Mouse (Mus musculus) hindbrain, embryonic 16.5 days (tissue): ENCODE measurements at regions not wholly inside any gene's neighbourhood (a gene's known extent, or its start where the extent isn't known, plus 50 kb on each side); places are given as distances from the start of the nearest gene placed in this dataset.

Source experiments
- ATAC-seq: fragments of 200-750 bp; cut with Nextera tagmentation; 2 replicates; pipeline ENCODE4 v1.8.0; 2017; ENCODE audit warnings: moderate TSS enrichment, moderate library complexity
- H3K27ac ChIP-seq: fragments of 300-500 bp; sonication (generic); 2 replicates; pipeline ENCODE4 v1.5.1; 2014; ENCODE audit warnings: low read depth, mild to moderate bottlenecking, control low read depth, low read length, moderate library complexity
- H3K27me3 ChIP-seq: fragments of 300-500 bp; sonication (generic); replicated peaks from 2 replicates; pipeline ENCODE4 v1.6.1; 2014; ENCODE audit warnings: low read length; ENCODE audit not compliant: control insufficient read depth, insufficient read depth
- H3K36me3 ChIP-seq: fragments of 300-500 bp; sonication (generic); 2 replicates; pipeline ENCODE4 v1.6.1; 2014; ENCODE audit warnings: mild to moderate bottlenecking, low read length, moderate library complexity, mixed read lengths; ENCODE audit not compliant: control insufficient read depth, insufficient read depth
- H3K4me1 ChIP-seq: fragments of 300-500 bp; sonication (generic); 2 replicates; pipeline ENCODE4 v1.6.1; 2014; ENCODE audit warnings: low read depth, low read length; ENCODE audit not compliant: control insufficient read depth, insufficient read depth
- H3K4me2 ChIP-seq: fragments of 300-500 bp; sonication (generic); 2 replicates; pipeline ENCODE4 v1.6.1; 2014; ENCODE audit warnings: mild to moderate bottlenecking, low read length, control low read depth, moderate library complexity
- H3K4me3 ChIP-seq: fragments of 300-500 bp; sonication (generic); 2 replicates; pipeline ENCODE4 v1.5.1; 2014; ENCODE audit warnings: mild to moderate bottlenecking, low read length, control low read depth, moderate library complexity
- H3K9ac ChIP-seq: fragments of 300-500 bp; sonication (generic); 2 replicates; pipeline ENCODE4 v1.6.1; 2014; ENCODE audit warnings: low read depth, mild to moderate bottlenecking, control low read depth, low read length, moderate library complexity
- H3K9me3 ChIP-seq: fragments of 300-500 bp; sonication (generic); 2 replicates; pipeline ENCODE4 v1.6.1; 2014; ENCODE audit warnings: mild to moderate bottlenecking, low read length, moderate library complexity; ENCODE audit not compliant: control insufficient read depth
- WGBS: fragments of 180-500 bp; shearing (Covaris S2); extraction: QIAGEN DNeasy Blood & Tissue Kit; methylation state at CpG from one replicate; pipeline ENCODE4 v1.1.7; 2014; 5-methylcytosine and 5-hydroxymethylcytosine counted together

GRCm38 (mm10) chr8:26855256-26855655 lies 121.9 kb upstream of the Zfp703 start:
- H3K9me3 ChIP-seq: no peaks in the 10 kb centered on the region; the same call in 1 of the 2 replicates

GRCm38 (mm10) chr8:26864571-26864970 lies 112.6 kb upstream of the Zfp703 start:
- no peak overlapping the region for H3K9ac ChIP-seq
- H3K27me3 ChIP-seq: no peaks in the 10 kb centered on the region
- H3K4me3 ChIP-seq: no peak overlapping the region
- no peaks in the 10 kb centered on the region for H3K36me3 ChIP-seq
- no peaks in the 10 kb centered on the region for H3K9me3 ChIP-seq
- no peak overlapping the region for H3K4me2 ChIP-seq
- no peak overlapping the region for H3K27ac ChIP-seq
- no peaks in the 10 kb centered on the region for H3K4me1 ChIP-seq
- WGBS: 93% methylated on average over 2 of the region's 2 CpGs
- ATAC-seq: no peak

More at GRCm38 (mm10) chr8:26855256-26855655, 121.9 kb upstream of the Zfp703 start:
- Histone ChIP-seq H3K4me1 (no peaks in the 10 kb centered on the region), H3K36me3 (no peaks in the 10 kb centered on the region), H3K27ac (no peak overlapping the region), H3K27me3 (no peaks in the 10 kb centered on the region), H3K4me2 (no peak overlapping the region), H3K4me3 (no peak overlapping the region), H3K9ac (no peak overlapping the region)
- ATAC-seq: no peak
- whole genome bisulfite sequencing: 79% methylated on average over 6 of the region's 6 CpGs

- no peak overlapping the region for H3K4me2 ChIP-seq
- H3K27ac ChIP-seq: no peak overlapping the region
- 77% methylated on average over 10 of the region's 10 CpGs for WGBS
- no peaks in the 10 kb centered on the region for H3K27me3 ChIP-seq
- ATAC-seq: no peak
- H3K9ac ChIP-seq: no peak overlapping the region
- no peaks in the 10 kb centered on the region for H3K4me1 ChIP-seq
- no peaks in the 10 kb centered on the region for H3K9me3 ChIP-seq
- no peak overlapping the region for H3K4me3 ChIP-seq
- H3K36me3 ChIP-seq: no peaks in the 10 kb centered on the region
These were observed 112.2 kb upstream of the Zfp703 start for GRCm38 (mm10) chr8:26864971-26865370.

GRCm38 (mm10) chr8:26868101-26868848 lies 108.8 kb upstream of the Zfp703 start:
- no peak overlapping the region for H3K27ac ChIP-seq
- H3K9ac ChIP-seq: no peak overlapping the region
- 59% methylated on average over 6 of the region's 6 CpGs for WGBS
- no peak overlapping the region for H3K4me3 ChIP-seq
- no peak overlapping the region for H3K4me2 ChIP-seq
- no peaks in the 10 kb centered on the region for H3K36me3 ChIP-seq
- H3K9me3 ChIP-seq: no peaks in the 10 kb centered on the region; the same call in 1 of the 2 replicates
- no peaks in the 10 kb centered on the region for H3K4me1 ChIP-seq
- ATAC-seq: no peak
- H3K27me3 ChIP-seq: no peaks in the 10 kb centered on the region

- no peak overlapping the region for H3K27ac ChIP-seq
- ATAC-seq: no peak
- no peak overlapping the region for H3K4me3 ChIP-seq
- H3K4me1 ChIP-seq: no peaks in the 10 kb centered on the region
- H3K9me3 ChIP-seq: no peaks in the 10 kb centered on the region; the same call in 1 of the 2 replicates
- H3K36me3 ChIP-seq: no peaks in the 10 kb centered on the region
- 86% methylated on average over 2 of the region's 2 CpGs for WGBS
- H3K4me2 ChIP-seq: no peak overlapping the region
- no peak overlapping the region for H3K9ac ChIP-seq
- H3K27me3 ChIP-seq: no peaks in the 10 kb centered on the region
These were observed 108.3 kb upstream of the Zfp703 start for GRCm38 (mm10) chr8:26868849-26869110.

- Histone ChIP-seq H3K9ac (no peak overlapping the region), H3K27me3 (no peaks in the 10 kb centered on the region), H3K4me1 (no peaks in the 10 kb centered on the region), H3K9me3 (no peaks in the 10 kb centered on the region; the same call in 1 of the 2 replicates), H3K4me2 (no peak overlapping the region), H3K27ac (no peak overlapping the region), H3K4me3 (no peak overlapping the region), H3K36me3 (no peaks in the 10 kb centered on the region)
- 91% methylated on average over 7 of the region's 7 CpGs for WGBS
- ATAC-seq: no peak
These were observed 105.3 kb upstream of the Zfp703 start for GRCm38 (mm10) chr8:26871838-26872237.

- no peak overlapping the region for H3K4me2 ChIP-seq
- no peak overlapping the region for H3K27ac ChIP-seq
- H3K9ac ChIP-seq: no peak overlapping the region
- no peak overlapping the region for H3K4me3 ChIP-seq
- no peaks in the 10 kb centered on the region for H3K27me3 ChIP-seq
- no peaks in the 10 kb centered on the region for H3K36me3 ChIP-seq
- no peak for ATAC-seq
- WGBS: 85% methylated on average over 3 of the region's 3 CpGs
- no peaks in the 10 kb centered on the region; the same call in 1 of the 2 replicates for H3K9me3 ChIP-seq
- H3K4me1 ChIP-seq: no peaks in the 10 kb centered on the region
These were observed 104.7 kb upstream of the Zfp703 start for GRCm38 (mm10) chr8:26872382-26872781.

- no peaks in the 10 kb centered on the region for H3K36me3 ChIP-seq
- no peak overlapping the region for H3K27ac ChIP-seq
- H3K9me3 ChIP-seq: no peaks in the 10 kb centered on the region; the same call in 1 of the 2 replicates
- no peak overlapping the region for H3K9ac ChIP-seq
- no peak overlapping the region for H3K4me3 ChIP-seq
- no peaks in the 10 kb centered on the region for H3K27me3 ChIP-seq
- no peak overlapping the region for H3K4me2 ChIP-seq
- no peaks in the 10 kb centered on the region for H3K4me1 ChIP-seq
- WGBS: 66% methylated on average over 8 of the region's 8 CpGs
- no peak for ATAC-seq
These were observed 104.3 kb upstream of the Zfp703 start for GRCm38 (mm10) chr8:26872815-26873214.

- no peaks in the 10 kb centered on the region for H3K9me3 ChIP-seq
- no peak for ATAC-seq
- no peak overlapping the region for H3K27ac ChIP-seq
- no peak overlapping the region for H3K4me3 ChIP-seq
- no peak overlapping the region for H3K9ac ChIP-seq
- 70% methylated on average over 7 of the region's 7 CpGs for WGBS
- no peaks in the 10 kb centered on the region for H3K27me3 ChIP-seq
- H3K36me3 ChIP-seq: no peaks in the 10 kb centered on the region
- no peak overlapping the region for H3K4me2 ChIP-seq
- H3K4me1 ChIP-seq: peaks cover 2% of the 10 kb centered on the region; the same call in 1 of the 2 replicates
These were observed 96.9 kb upstream of the Zfp703 start for GRCm38 (mm10) chr8:26880177-26880576.
